Comparison of ENCODE assay signal across 1 mouse cellular context in genomic region chr5:35743990-35744722, GRCm38 (mm10).
A peak's percentile ranks its signal among the peaks of the same experiment; 100 is the strongest.
TF ChIP-seq lines count a peak whose summit lies in the region.

No protein-coding gene starts in this region.

TF ChIP-seq in C2C12, 6 proteins besides CTCF, POLR2A, EP300 and RAD21 (continued from another document):
- no peak for TF ChIP-seq MAX (IDR thresholded peaks at IDR 0.05)
- peak; percentile 23 for TF ChIP-seq USF1 (IDR thresholded peaks at IDR 0.05; ENCODE audit: low read depth)
- TF ChIP-seq MYOG (IDR thresholded peaks at IDR 0.05; ENCODE audit: control insufficient read depth, extremely low read depth, insufficient read length), result no peak
- TF ChIP-seq MYOD1 (IDR thresholded peaks at IDR 0.05; ENCODE audit: control insufficient read depth, insufficient read length, low read depth), result no peak
- no peak for TF ChIP-seq CEBPB (IDR thresholded peaks at IDR 0.05; ENCODE audit: low read depth)
